Mouse (Mus musculus): ENCODE measurements around the gene Ccar1. TPM values are rescaled to one million over a fixed set of nuclear protein-coding genes. Genes with fewer than 3 reads are reported as not detected.
A peak's percentile ranks its signal among the peaks of the same experiment; 100 is the strongest.
"Not testable (repeated sequence)": the region's sequence is repeated elsewhere in the genome, so short reads cannot be mapped to it uniquely, and the experiment has no call there.

The Ccar1 gene
- polyA plus RNA-seq, 1 experiment = 39.5 TPM

- Histone ChIP-seq H3K4me3 (replicated peaks; ENCODE audit: insufficient read depth, low read depth, low read length) (no peak overlapping the region), H3K27me3 (ENCODE audit: control insufficient read depth, insufficient read depth, low read length) (no peaks in the 10 kb centered on the region), H3K27ac (ENCODE audit: insufficient read depth, low read length) (no peak overlapping the region), H3K4me1 (ENCODE audit: control insufficient read depth, insufficient read depth, low read length) (peaks cover 3% of the 10 kb centered on the region; the same call in 1 of the 2 replicates)
- WGBS = 99% methylated on average over 2 of the region's 2 CpGs
- no peak for TF ChIP-seq POLR2A (IDR thresholded peaks at IDR 0.05; ENCODE audit: borderline replicate concordance, insufficient read depth, low read length)
- no peak for TF ChIP-seq CTCF (IDR thresholded peaks at IDR 0.05; ENCODE audit: borderline replicate concordance, insufficient read depth, low read depth, low read length)
- DNase-seq = no peak
Observed at GRCm38 (mm10) chr10:62808766-62809165, 16.7 kb upstream of the Ccar1 start.

- no peaks in the 10 kb centered on the region for H3K27me3 ChIP-seq (ENCODE audit: control insufficient read depth, insufficient read depth, low read length)
- no peaks in the 10 kb centered on the region for H3K4me1 ChIP-seq (ENCODE audit: control insufficient read depth, insufficient read depth, low read length)
- TF ChIP-seq POLR2A (IDR thresholded peaks at IDR 0.05; ENCODE audit: borderline replicate concordance, insufficient read depth, low read length) (no peak), CTCF (IDR thresholded peaks at IDR 0.05; ENCODE audit: borderline replicate concordance, insufficient read depth, low read depth, low read length) (no peak)
- no peak overlapping the region for H3K4me3 ChIP-seq (replicated peaks; ENCODE audit: insufficient read depth, low read depth, low read length)
- DNase-seq = no peak
- WGBS = 88% methylated on average over 7 of the region's 7 CpGs
- no peak overlapping the region for H3K27ac ChIP-seq (ENCODE audit: insufficient read depth, low read length)
Observed at GRCm38 (mm10) chr10:62808316-62808715, 16.2 kb upstream of the Ccar1 start.

GRCm38 (mm10) chr10:62804106-62804505 lies 12.0 kb upstream of the Ccar1 start:
- WGBS = 85% methylated on average over 2 of the region's 2 CpGs
- Histone ChIP-seq H3K27me3 (ENCODE audit: control insufficient read depth, insufficient read depth, low read length) (no peaks in the 10 kb centered on the region), H3K4me1 (ENCODE audit: control insufficient read depth, insufficient read depth, low read length) (no peaks in the 10 kb centered on the region), H3K4me3 (replicated peaks; ENCODE audit: insufficient read depth, low read depth, low read length) (no peak overlapping the region), H3K27ac (ENCODE audit: insufficient read depth, low read length) (no peak overlapping the region)
- peak; percentile 45; the same call in 1 of the 2 replicates for TF ChIP-seq CTCF (IDR thresholded peaks at IDR 0.05; ENCODE audit: borderline replicate concordance, insufficient read depth, low read depth, low read length)
- TF ChIP-seq POLR2A (IDR thresholded peaks at IDR 0.05; ENCODE audit: borderline replicate concordance, insufficient read depth, low read length) = no peak
- DNase-seq = no peak

GRCm38 (mm10) chr10:62803296-62803695 lies 11.2 kb upstream of the Ccar1 start:
- WGBS = 94% methylated on average over 2 of the region's 2 CpGs
- no peak for DNase-seq
- no peaks in the 10 kb centered on the region for H3K4me1 ChIP-seq (ENCODE audit: control insufficient read depth, insufficient read depth, low read length)
- TF ChIP-seq CTCF (IDR thresholded peaks at IDR 0.05; ENCODE audit: borderline replicate concordance, insufficient read depth, low read depth, low read length) (no peak), POLR2A (IDR thresholded peaks at IDR 0.05; ENCODE audit: borderline replicate concordance, insufficient read depth, low read length) (no peak)
- H3K27me3 ChIP-seq (ENCODE audit: control insufficient read depth, insufficient read depth, low read length) = no peaks in the 10 kb centered on the region
- H3K27ac ChIP-seq (ENCODE audit: insufficient read depth, low read length) = no peak overlapping the region
- H3K4me3 ChIP-seq (replicated peaks; ENCODE audit: insufficient read depth, low read depth, low read length) = no peak overlapping the region

GRCm38 (mm10) chr10:62794221-62794620 lies 2.1 kb upstream of the Ccar1 start:
- WGBS = 100% methylated on average over 4 of the region's 4 CpGs
- H3K27ac ChIP-seq (ENCODE audit: insufficient read depth, low read length) = no peak overlapping the region
- no peak for TF ChIP-seq POLR2A (IDR thresholded peaks at IDR 0.05; ENCODE audit: borderline replicate concordance, insufficient read depth, low read length)
- H3K4me3 ChIP-seq (replicated peaks; ENCODE audit: insufficient read depth, low read depth, low read length) = no peak overlapping the region
- DNase-seq = no peak
- H3K27me3 ChIP-seq (ENCODE audit: control insufficient read depth, insufficient read depth, low read length) = no peaks in the 10 kb centered on the region
- no peaks in the 10 kb centered on the region for H3K4me1 ChIP-seq (ENCODE audit: control insufficient read depth, insufficient read depth, low read length)

- peak in 1 of 2 experiments; percentile 28 for DNase-seq
- TF ChIP-seq CTCF (IDR thresholded peaks at IDR 0.05; ENCODE audit: borderline replicate concordance, insufficient read depth, low read depth, low read length) (no peak), POLR2A (IDR thresholded peaks at IDR 0.05; ENCODE audit: borderline replicate concordance, insufficient read depth, low read length) (no peak)
- H3K27ac ChIP-seq (ENCODE audit: insufficient read depth, low read length) = peak overlapping the region; percentile 81
- WGBS = 35% methylated on average over 2 of the region's 2 CpGs
- H3K4me3 ChIP-seq (replicated peaks; ENCODE audit: insufficient read depth, low read depth, low read length) = peak overlapping the region; percentile 78
- H3K4me1 ChIP-seq (ENCODE audit: control insufficient read depth, insufficient read depth, low read length) = no peaks in the 10 kb centered on the region
- H3K27me3 ChIP-seq (ENCODE audit: control insufficient read depth, insufficient read depth, low read length) = no peaks in the 10 kb centered on the region
Observed at GRCm38 (mm10) chr10:62793091-62793453, 986 bp upstream of the Ccar1 start.

GRCm38 (mm10) chr10:62791251-62792176 lies 572 bp downstream of the Ccar1 start:
- Histone ChIP-seq H3K27ac (ENCODE audit: insufficient read depth, low read length) (peak overlapping the region; percentile 48; the same call in 1 of the 2 replicates), H3K27me3 (ENCODE audit: control insufficient read depth, insufficient read depth, low read length) (no peaks in the 10 kb centered on the region), H3K4me3 (replicated peaks; ENCODE audit: insufficient read depth, low read depth, low read length) (peak overlapping the region; percentile 78), H3K4me1 (ENCODE audit: control insufficient read depth, insufficient read depth, low read length) (no peaks in the 10 kb centered on the region)
- TF ChIP-seq POLR2A (IDR thresholded peaks at IDR 0.05; ENCODE audit: borderline replicate concordance, insufficient read depth, low read length) (no peak), CTCF (IDR thresholded peaks at IDR 0.05; ENCODE audit: borderline replicate concordance, insufficient read depth, low read depth, low read length) (no peak)
- under 1% methylated on average over 77 of the region's 78 CpGs for WGBS
- no peak for DNase-seq

- 87% methylated on average over 1 of the region's 1 CpGs for WGBS
- not testable (repeated sequence) for H3K4me3 ChIP-seq (replicated peaks; ENCODE audit: insufficient read depth, low read depth, low read length); DNase-seq; H3K27ac ChIP-seq (ENCODE audit: insufficient read depth, low read length); H3K27me3 ChIP-seq (ENCODE audit: control insufficient read depth, insufficient read depth, low read length); H3K4me1 ChIP-seq (ENCODE audit: control insufficient read depth, insufficient read depth, low read length)
Observed at GRCm38 (mm10) chr10:62781776-62782175, 10.3 kb downstream of the Ccar1 start.

All from cerebellum, adult 2 months (tissue).